In genomic region chr7:99106714-99107270, GRCm38 (mm10) we compare ENCODE assay signal across 10 mouse cellular contexts. TPM values are rescaled to one million over a fixed set of nuclear protein-coding genes. Genes with fewer than 3 reads are reported as not detected.
DNase-seq lines count a peak whose midpoint lies in the region; ATAC-seq and TF ChIP-seq lines count a peak whose summit lies in the region.
"Had no signal": no experiment of that assay in that cellular context is flagged by ENCODE, and none has a peak within 500 bp of the region (broad histone marks: within the 10 kb centered on the region; RNA-seq: fewer than 3 reads in every experiment).

No protein-coding gene starts in this region.

- H3K4me1 ChIP-seq in lung, embryonic 14.5 days (ENCODE audit: insufficient read depth) = peaks cover 17% of the 10 kb centered on the region
- peaks cover 11% of the 10 kb centered on the region for H3K4me1 ChIP-seq in hindbrain, embryonic 16.5 days (ENCODE audit: control insufficient read depth, insufficient read depth, low read depth, low read length)
- peaks cover 12% of the 10 kb centered on the region for H3K4me1 ChIP-seq in liver, embryonic 16.5 days (ENCODE audit: control insufficient read depth, low read depth, low read length)

- peak overlapping the region; percentile 21; the same call in 1 of the 2 replicates for H3K27ac ChIP-seq in lung, embryonic 14.5 days (ENCODE audit: low read depth)
- no peak overlapping the region for H3K27ac ChIP-seq in hindbrain, embryonic 16.5 days (ENCODE audit: low read depth, low read length)
- H3K27ac ChIP-seq in liver, embryonic 16.5 days (ENCODE audit: low read length) = no peak overlapping the region
- H3K27ac ChIP-seq: heart, embryonic 15.5 days had no signal

- no peaks in the 10 kb centered on the region for H3K27me3 ChIP-seq in lung, embryonic 14.5 days (ENCODE audit: insufficient read depth, low read length)
- no peaks in the 10 kb centered on the region for H3K27me3 ChIP-seq in hindbrain, embryonic 16.5 days (replicated peaks; ENCODE audit: control insufficient read depth, insufficient read depth, low read length)
- no peaks in the 10 kb centered on the region for H3K27me3 ChIP-seq in liver, embryonic 16.5 days (ENCODE audit: control insufficient read depth, insufficient read depth, low read depth, low read length)
- H3K27me3 ChIP-seq: heart, embryonic 15.5 days; megakaryocyte, embryonic 14.5 days had no signal

- TF ChIP-seq CTCF in lung, embryonic 14.5 days (IDR thresholded peaks at IDR 0.05; ENCODE audit: low read depth) = no peak

- DNase-seq in embryo, embryonic 10 days (ENCODE audit: low spot score) = peak; percentile 48
- no peak for DNase-seq in embryo, embryonic 11 days
- peak; percentile 79 for DNase-seq in lung, embryonic 14.5 days
- no peak for DNase-seq in lung, postnatal 14 days
- DNase-seq in frontal cortex, postnatal 25 days (ENCODE audit: low spot score in 2 of 2) = no peak
- no peak for DNase-seq in urinary bladder, adult 2 months (ENCODE audit: low spot score)

- no peaks in the 10 kb centered on the region for H3K9me3 ChIP-seq in lung, embryonic 14.5 days (ENCODE audit: low read depth, low read length)
- H3K9me3 ChIP-seq in hindbrain, embryonic 16.5 days (ENCODE audit: control insufficient read depth, low read length) = no peaks in the 10 kb centered on the region
- no peaks in the 10 kb centered on the region for H3K9me3 ChIP-seq in liver, embryonic 16.5 days (replicated peaks; ENCODE audit: control insufficient read depth, low read length)
- H3K9me3 ChIP-seq: heart, embryonic 15.5 days; megakaryocyte, embryonic 14.5 days had no signal

- no peak overlapping the region for H3K9ac ChIP-seq in lung, embryonic 14.5 days
- no peak overlapping the region for H3K9ac ChIP-seq in hindbrain, embryonic 16.5 days (ENCODE audit: low read depth, low read length)
- H3K9ac ChIP-seq in liver, embryonic 16.5 days (ENCODE audit: low read depth, low read length) = no peak overlapping the region
- H3K9ac ChIP-seq: heart, embryonic 15.5 days had no signal

- H3K4me2 ChIP-seq in lung, embryonic 14.5 days = no peak overlapping the region
- no peak overlapping the region for H3K4me2 ChIP-seq in hindbrain, embryonic 16.5 days (ENCODE audit: low read length)
- no peak overlapping the region for H3K4me2 ChIP-seq in liver, embryonic 16.5 days (ENCODE audit: low read depth, low read length)
- H3K4me2 ChIP-seq: heart, embryonic 15.5 days had no signal

- H3K36me3 ChIP-seq in lung, embryonic 14.5 days (ENCODE audit: insufficient read depth) = 0 out of 2 replicates have a peak, but pooled peaks cover 8% of the 10 kb centered on the region
- no peaks in the 10 kb centered on the region for H3K36me3 ChIP-seq in hindbrain, embryonic 16.5 days (ENCODE audit: control insufficient read depth, insufficient read depth, low read length)
- H3K36me3 ChIP-seq in liver, embryonic 16.5 days (ENCODE audit: control insufficient read depth, insufficient read depth) = no peaks in the 10 kb centered on the region
- H3K36me3 ChIP-seq: heart, embryonic 15.5 days had no signal

- ATAC-seq in lung, embryonic 14.5 days (ENCODE audit: insufficient read depth) = peak; percentile 21; the same call in 1 of the 2 replicates
- 0 out of 2 replicates have a peak, but pooled peaks have one; percentile 4 for ATAC-seq in hindbrain, embryonic 16.5 days
- peak; percentile 14; the same call in 1 of the 2 replicates for ATAC-seq in liver, embryonic 16.5 days (ENCODE audit: low read depth)

- whole genome bisulfite sequencing in lung, embryonic 14.5 days = 30% methylated on average over 4 of the region's 4 CpGs
- WGBS in hindbrain, embryonic 16.5 days = 46% methylated on average over 4 of the region's 4 CpGs
- WGBS in liver, embryonic 16.5 days (ENCODE audit: insufficient replicate concordance) = 55% methylated on average over 4 of the region's 4 CpGs

- no peak overlapping the region for H3K4me3 ChIP-seq in lung, embryonic 14.5 days (ENCODE audit: low read depth, low read length)
- no peak overlapping the region for H3K4me3 ChIP-seq in hindbrain, embryonic 16.5 days (ENCODE audit: low read length)
- no peak overlapping the region for H3K4me3 ChIP-seq in liver, embryonic 16.5 days (ENCODE audit: low read depth, low read length)
- H3K4me3 ChIP-seq: heart, embryonic 15.5 days; megakaryocyte, embryonic 14.5 days had no signal

RNA-seq across cellular contexts. Expression of gene Uvrag, which starts 34.1 kb away (rescaled TPM):
- 22.0 and 25.1 TPM in 2 replicates for polyA plus RNA-seq in lung, embryonic 14.5 days (2014; fragmentation: Nextera tagmentation; extraction: Ambion mirVana)
- polyA plus RNA-seq in hindbrain, embryonic 16.5 days (2015; fragmentation: Nextera tagmentation; extraction: Ambion mirVana) = 14.4 and 15.3 TPM in 2 replicates
- polyA plus RNA-seq in liver, embryonic 16.5 days (2015; fragmentation: Nextera tagmentation; extraction: Ambion mirVana) = 7.6 and 8.2 TPM in 2 replicates
- 19.4 and 21.5 TPM in 2 replicates for polyA plus RNA-seq in urinary bladder, adult 2 months (2012; rRNA removed)

Comparison
In these comparisons a context has a peak if more than half of its experiments do, and no peak if none do; other contexts are left out.
1. DNase-seq: peak in embryo, embryonic 10 days (single experiment) and lung, embryonic 14.5 days (single experiment); none in embryo, embryonic 11 days (single experiment), lung, postnatal 14 days (single experiment), frontal cortex, postnatal 25 days (0 of 2) and urinary bladder, adult 2 months (single experiment).
2. Peak in every context shown above with its lines, with median percentiles within 50 percentile points of each other: ATAC-seq.